Mouse (Mus musculus) thymus, postnatal 25 days (tissue): Measurements from ENCODE around the gene Gm21870.
"Not testable (repeated sequence)": the region's sequence is repeated elsewhere in the genome, so short reads cannot be mapped to it uniquely, and the experiment has no call there.

Experiments
- DNase-seq: peaks from one replicate; pipeline ENCODE4 v3.0.0; 2022

Gene Gm21870

GRCm38 (mm10) chrX:33986716-33987115 is at the start of gene Gm21870:
TSS of gene Gm21870 (minus strand) at chrX:33986816.
- DNase-seq, result not testable (repeated sequence)

GRCm38 (mm10) chrX:33956440-33956839 is 30.2 kb downstream of the Gm21870 start, which contains the start of gene Btbd35f6:
TSS of gene Btbd35f6 (minus strand) at chrX:33956540.
- DNase-seq, result not testable (repeated sequence)
